Mouse (Mus musculus): Measurements from ENCODE around the gene Gm28551. TPM values are rescaled to one million over a fixed set of nuclear protein-coding genes. Genes with fewer than 3 reads are reported as not detected.
A peak's percentile ranks its signal among the peaks of the same experiment; 100 is the strongest.
"Not testable (repeated sequence)": the region's sequence is repeated elsewhere in the genome, so short reads cannot be mapped to it uniquely, and the experiment has no call there.

Gene Gm28551
- under 1 TPM in 1 of 2 experiments, not detected in 1; 0.21 TPM for total RNA-seq (2021)

- peak; percentile 97 for DNase-seq (ENCODE audit: low spot score)
- intact Hi-C loops (cut with DNase I): loop anchor here (1.0 to 5.0 kb wide), 2 partner anchors 40 to 299 kb away; partner anchors contain the start of gene Osgepl1
These were observed at the start of gene Gm28551, which contains the start of the genes Asdurf and Asnsd1 for GRCm38 (mm10) chr1:53352327-53353261. Gene Gm28551 (minus strand): TSS chr1:53352667. Gene Asdurf (minus strand): TSS chr1:53352619. Gene Asnsd1 (minus strand): TSS chr1:53352752.

- intact Hi-C loops (cut with DNase I): not testable (repeated sequence)
- peak; percentile 2 for DNase-seq (ENCODE audit: low spot score)
These were observed 41.7 kb upstream of the Gm28551 start for GRCm38 (mm10) chr1:53393936-53394760.

- intact Hi-C loops (cut with DNase I): no loop called here
- DNase-seq (ENCODE audit: low spot score): no peak
These were observed 36.3 kb upstream of the Gm28551 start for GRCm38 (mm10) chr1:53388762-53389161.

GRCm38 (mm10) chr1:53384085-53384688, 31.7 kb upstream of the Gm28551 start:
- no peak for DNase-seq (ENCODE audit: low spot score)
- intact Hi-C loops (cut with DNase I): no loop called here

GRCm38 (mm10) chr1:53377731-53378130, 25.3 kb upstream of the Gm28551 start:
- intact Hi-C loops (cut with DNase I): no loop called here
- DNase-seq (ENCODE audit: low spot score): no peak

DNA sequence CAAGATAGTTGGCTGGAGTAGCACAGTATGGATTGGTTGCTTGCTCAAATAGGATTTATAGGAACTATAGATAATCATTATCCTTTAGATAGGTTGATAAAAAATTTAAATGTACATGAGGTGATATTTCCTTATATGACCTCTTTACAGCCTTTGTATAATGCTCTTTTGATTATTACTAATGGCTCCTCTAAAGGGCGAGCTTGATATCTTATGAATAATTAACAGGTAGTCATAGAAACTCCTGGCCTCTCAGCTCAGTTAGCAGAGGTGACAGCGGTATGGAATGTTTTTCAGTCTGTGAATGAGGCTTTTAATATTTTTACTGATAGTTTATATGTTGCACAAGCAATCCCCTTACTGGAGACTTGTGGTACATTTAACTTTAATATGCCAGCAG, 23.5 kb upstream of the Gm28551 start:
- DNase-seq (ENCODE audit: low spot score); intact Hi-C loops (cut with DNase I): not testable (repeated sequence)

DNA sequence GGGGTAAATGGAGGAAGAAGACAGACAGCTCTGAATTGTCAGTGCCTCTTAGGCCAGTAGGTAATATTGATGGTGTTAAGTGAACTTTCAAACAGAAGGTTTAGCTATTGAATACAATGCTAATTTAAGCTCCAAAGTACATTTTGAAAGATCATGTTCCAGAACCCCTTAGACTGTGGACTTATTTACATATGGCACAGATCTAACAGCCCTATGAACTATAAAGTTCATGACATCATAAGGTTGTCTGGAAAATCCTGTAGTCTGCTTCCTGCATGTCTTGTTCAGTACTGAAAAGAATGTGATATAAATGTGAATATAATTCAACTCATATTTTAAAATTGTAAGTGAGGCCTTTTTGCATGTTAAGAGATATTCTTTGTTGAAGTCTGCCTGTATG, 6.5 kb upstream of the Gm28551 start:
- no peak for DNase-seq (ENCODE audit: low spot score)
- intact Hi-C loops (cut with DNase I): no loop called here

DNA sequence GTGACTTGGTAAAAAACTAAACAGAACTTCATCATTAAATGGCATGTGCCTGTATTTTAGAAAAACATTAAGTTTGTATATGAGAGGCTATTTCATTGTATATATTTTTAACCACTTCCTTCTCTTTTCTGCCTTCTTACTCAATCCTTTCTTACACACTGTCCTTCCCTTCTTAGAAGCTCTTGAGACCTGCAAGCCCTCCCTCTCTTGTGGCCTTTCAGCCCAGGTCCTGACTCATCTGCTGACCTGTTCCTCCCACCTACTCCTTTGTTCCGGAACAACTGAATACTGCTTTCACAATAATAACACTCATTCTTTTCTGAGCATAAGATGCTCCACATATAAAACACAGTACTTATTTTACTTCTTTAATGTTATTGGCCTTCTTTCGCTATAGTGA, 11.4 kb downstream of the Gm28551 start:
- DNase-seq (ENCODE audit: low spot score): no peak
- intact Hi-C loops (cut with DNase I): no loop called here

GRCm38 (mm10) chr1:53337403-53337802, 15.1 kb downstream of the Gm28551 start:
- DNase-seq (ENCODE audit: low spot score); intact Hi-C loops (cut with DNase I): not testable (repeated sequence)

DNA sequence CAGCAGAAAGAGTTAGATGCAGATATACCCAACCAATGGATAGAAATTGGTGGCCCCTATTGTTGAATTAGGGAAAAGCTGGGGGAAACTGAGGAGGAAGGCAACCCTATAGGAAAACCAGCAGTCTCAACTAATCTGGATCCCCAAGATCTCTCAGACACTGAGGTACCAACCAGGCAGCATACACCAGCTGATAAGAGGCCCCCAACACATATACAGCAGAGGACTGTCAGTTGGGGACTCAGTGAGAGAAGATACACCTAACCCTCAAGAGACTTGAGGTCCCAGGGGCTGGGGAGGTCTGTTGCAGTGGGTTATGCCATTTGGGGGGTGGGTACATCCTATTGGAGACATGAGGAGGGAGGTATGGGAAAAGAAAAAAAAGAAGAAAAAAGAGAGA, 17.0 kb downstream of the Gm28551 start:
- no peak for DNase-seq (ENCODE audit: low spot score)
- intact Hi-C loops (cut with DNase I): no loop called here

- intact Hi-C loops (cut with DNase I): not testable (repeated sequence)
These were observed 18.9 kb downstream of the Gm28551 start for GRCm38 (mm10) chr1:53333527-53333926.

GRCm38 (mm10) chr1:53324827-53325494, 27.5 kb downstream of the Gm28551 start:
- intact Hi-C loops (cut with DNase I): no loop called here
- no peak for DNase-seq (ENCODE audit: low spot score)

More at GRCm38 (mm10) chr1:53333527-53333926, 18.9 kb downstream of the Gm28551 start:
- DNase-seq (ENCODE audit: low spot score): not testable (repeated sequence)

GRCm38 (mm10) chr1:53324277-53324676, 28.2 kb downstream of the Gm28551 start:
- intact Hi-C loops (cut with DNase I): no loop called here

GRCm38 (mm10) chr1:53323254-53323653, 29.2 kb downstream of the Gm28551 start:
- DNase-seq (ENCODE audit: low spot score): no peak
- intact Hi-C loops (cut with DNase I): no loop called here

More at GRCm38 (mm10) chr1:53324277-53324676, 28.2 kb downstream of the Gm28551 start:
- DNase-seq (ENCODE audit: low spot score): no peak

- intact Hi-C loops (cut with DNase I): no loop called here
- DNase-seq (ENCODE audit: low spot score): no peak
These were observed 30.7 kb downstream of the Gm28551 start for GRCm38 (mm10) chr1:53321662-53322344.

- peak; percentile 63 for DNase-seq (ENCODE audit: low spot score)
- intact Hi-C loops (cut with DNase I): loop anchor here (2.0 to 10.0 kb wide), 3 partner anchors 16 to 472 kb away; partner anchors contain the start of genes Asdurf, Asnsd1, Gm28551 and Gm28778
These were observed 39.2 kb downstream of the Gm28551 start, which contains the start of gene Osgepl1 for GRCm38 (mm10) chr1:53312989-53313967. Gene Osgepl1 (plus strand): TSS chr1:53313624.

GRCm38 (mm10) chr1:53300506-53300905, 52.0 kb downstream of the Gm28551 start:
- intact Hi-C loops (cut with DNase I): no loop called here
- no peak for DNase-seq (ENCODE audit: low spot score)
